Mouse (Mus musculus) WW6 (cell line): ENCODE measurements around the gene Mrgprf.
A peak's percentile ranks its signal among the peaks of the same experiment; 100 is the strongest.

Experiments
- DNase-seq: peaks from one replicate; pipeline ENCODE4 v3.0.0-alpha.2; 2013; ENCODE audit warnings: low read depth, low spot score

The Mrgprf gene

GRCm38 (mm10) chr7:145300321-145301007 lies at the start of gene Mrgprf:
Gene Mrgprf, plus strand, starts transcription at chr7:145300828.
- no peak for DNase-seq

GRCm38 (mm10) chr7:145252715-145253476 lies 47.7 kb upstream of the Mrgprf start:
- peak; percentile 29 for DNase-seq

- no peak for DNase-seq
Observed at GRCm38 (mm10) chr7:145253986-145254630, 46.5 kb upstream of the Mrgprf start.

- DNase-seq: no peak
Observed at GRCm38 (mm10) chr7:145256092-145256491, 44.5 kb upstream of the Mrgprf start.

- no peak for DNase-seq
Observed at GRCm38 (mm10) chr7:145264202-145264601, 36.4 kb upstream of the Mrgprf start.

- DNase-seq: no peak
Observed at GRCm38 (mm10) chr7:145266011-145266410, 34.6 kb upstream of the Mrgprf start.

GRCm38 (mm10) chr7:145268890-145269289 lies 31.7 kb upstream of the Mrgprf start:
- no peak for DNase-seq

- DNase-seq: no peak
Observed at GRCm38 (mm10) chr7:145270955-145271354, 29.7 kb upstream of the Mrgprf start.

GRCm38 (mm10) chr7:145275488-145275887 lies 25.1 kb upstream of the Mrgprf start:
- DNase-seq: no peak

GRCm38 (mm10) chr7:145281396-145281795 lies 19.2 kb upstream of the Mrgprf start:
- no peak for DNase-seq

GRCm38 (mm10) chr7:145283041-145283440 lies 17.6 kb upstream of the Mrgprf start:
- no peak for DNase-seq

GRCm38 (mm10) chr7:145283487-145284187 lies 17.0 kb upstream of the Mrgprf start, which contains the start of gene Tpcn2:
Gene Tpcn2, minus strand, starts transcription at chr7:145284011.
- peak; percentile 87 for DNase-seq

- DNase-seq: no peak
Observed at GRCm38 (mm10) chr7:145284293-145284692, 16.3 kb upstream of the Mrgprf start.

- DNase-seq: no peak
Observed at GRCm38 (mm10) chr7:145285476-145285875, 15.2 kb upstream of the Mrgprf start.

GRCm38 (mm10) chr7:145287410-145287809 lies 13.2 kb upstream of the Mrgprf start:
- no peak for DNase-seq

GRCm38 (mm10) chr7:145289302-145289701 lies 11.3 kb upstream of the Mrgprf start:
- no peak for DNase-seq

- DNase-seq: no peak
Observed at GRCm38 (mm10) chr7:145291847-145292246, 8.8 kb upstream of the Mrgprf start.

- no peak for DNase-seq
Observed at GRCm38 (mm10) chr7:145292726-145293125, 7.9 kb upstream of the Mrgprf start.

GRCm38 (mm10) chr7:145293859-145294258 lies 6.8 kb upstream of the Mrgprf start:
- DNase-seq: no peak

- no peak for DNase-seq
Observed at GRCm38 (mm10) chr7:145298666-145299490, 1.8 kb upstream of the Mrgprf start.
